Mouse (Mus musculus) mouse embryonic stem cell (cell line): ENCODE data around the gene Elavl1.

Source experiments
- in situ Hi-C, 2 experiments: fragments of 300-500 bp; cut with MboI; formaldehyde crosslinking; loops; 1 replicate in 1 of 2; 3 replicates in 1 of 2; pipeline ENCODE4 v1.14.3; 2019 to 2020; ENCODE audit warnings: low sequenced_read_pairs in 2 of 2, low pct_unique_long_range_greater_than_20kb in 1 of 2, mixed read lengths in 1 of 2; ENCODE audit not compliant: unreplicated experiment in 1 of 2

Gene Elavl1

GRCm38 (mm10) chr8:4247241-4247640 lies 78.0 kb downstream of the Elavl1 start:
- in situ Hi-C loops, result no loop called here

DNA sequence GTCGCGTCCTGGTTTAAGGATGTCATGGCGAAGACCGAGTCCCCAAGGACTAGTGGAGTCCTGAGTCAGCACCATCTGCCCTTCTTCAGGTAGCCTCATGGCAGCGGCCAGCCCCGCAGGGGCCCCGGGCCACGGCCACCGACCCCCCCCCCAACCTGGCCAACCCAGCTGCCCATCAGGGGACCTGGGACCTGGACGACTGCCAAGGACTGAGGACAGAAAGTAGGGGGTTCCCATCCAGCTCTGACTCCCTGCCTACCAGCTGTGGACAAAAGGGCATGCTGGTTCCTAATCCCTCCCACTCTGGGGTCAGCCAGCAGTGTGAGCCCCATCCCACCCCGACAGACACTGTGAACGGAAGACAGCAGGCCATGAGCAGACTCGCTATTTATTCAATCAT lies 79.5 kb downstream of the Elavl1 start:
- in situ Hi-C loops, result no loop called here

GRCm38 (mm10) chr8:4245061-4245460 lies 80.2 kb downstream of the Elavl1 start:
- in situ Hi-C loops, result no loop called here

GRCm38 (mm10) chr8:4239193-4239890 lies 85.9 kb downstream of the Elavl1 start:
- in situ Hi-C loops, result no loop called here

- in situ Hi-C loops, result no loop called here
Observed at GRCm38 (mm10) chr8:4238434-4239192, 86.6 kb downstream of the Elavl1 start, which contains the start of the genes Map2k7 and Gm49320. Map2k7 (plus strand) TSS chr8:4238740. Gm49320 (plus strand) TSS chr8:4238865.

GRCm38 (mm10) chr8:4237814-4238433 lies 87.3 kb downstream of the Elavl1 start:
- in situ Hi-C loops, result no loop called here
